Mouse (Mus musculus): ENCODE results near the gene Pold1. TPM values are rescaled to one million over a fixed set of nuclear protein-coding genes. Genes with fewer than 3 reads are reported as not detected.

Pold1 gene
- polyA plus RNA-seq (2012): 344 and 399 TPM in 2 replicates

GRCm38 (mm10) chr7:44548497-44549087 lies at the start of gene Pold1:
Gene Pold1, minus strand, starts transcription at chr7:44548849.
- no peak for TF ChIP-seq GATA1 (IDR thresholded peaks at IDR 0.05; ENCODE audit: low read length)

GRCm38 (mm10) chr7:44598336-44598735 lies 49.7 kb upstream of the Pold1 start:
- TF ChIP-seq GATA1 (IDR thresholded peaks at IDR 0.05; ENCODE audit: low read length): no peak

- TF ChIP-seq GATA1 (IDR thresholded peaks at IDR 0.05; ENCODE audit: low read length): no peak
These were observed 49.0 kb upstream of the Pold1 start for GRCm38 (mm10) chr7:44597666-44598065.

GRCm38 (mm10) chr7:44596996-44597538 lies 48.4 kb upstream of the Pold1 start:
- TF ChIP-seq GATA1 (IDR thresholded peaks at IDR 0.05; ENCODE audit: low read length): no peak

- TF ChIP-seq GATA1 (IDR thresholded peaks at IDR 0.05; ENCODE audit: low read length): no peak
These were observed 47.4 kb upstream of the Pold1 start for GRCm38 (mm10) chr7:44596051-44596450.

GRCm38 (mm10) chr7:44595131-44595561 lies 46.5 kb upstream of the Pold1 start:
- no peak for TF ChIP-seq GATA1 (IDR thresholded peaks at IDR 0.05; ENCODE audit: low read length)

- no peak for TF ChIP-seq GATA1 (IDR thresholded peaks at IDR 0.05; ENCODE audit: low read length)
These were observed 45.6 kb upstream of the Pold1 start for GRCm38 (mm10) chr7:44594291-44594690.

GRCm38 (mm10) chr7:44593775-44594174 lies 45.1 kb upstream of the Pold1 start:
- no peak for TF ChIP-seq GATA1 (IDR thresholded peaks at IDR 0.05; ENCODE audit: low read length)

- no peak for TF ChIP-seq GATA1 (IDR thresholded peaks at IDR 0.05; ENCODE audit: low read length)
These were observed 44.4 kb upstream of the Pold1 start for GRCm38 (mm10) chr7:44593051-44593450.

GRCm38 (mm10) chr7:44591348-44592116 lies 42.9 kb upstream of the Pold1 start:
- TF ChIP-seq GATA1 (IDR thresholded peaks at IDR 0.05; ENCODE audit: low read length): no peak

GRCm38 (mm10) chr7:44590402-44591347 lies 42.0 kb upstream of the Pold1 start, which contains the start of gene Kcnc3:
Gene Kcnc3, plus strand, starts transcription at chr7:44590664.
- no peak for TF ChIP-seq GATA1 (IDR thresholded peaks at IDR 0.05; ENCODE audit: low read length)

GRCm38 (mm10) chr7:44589946-44590345 lies 41.3 kb upstream of the Pold1 start:
- TF ChIP-seq GATA1 (IDR thresholded peaks at IDR 0.05; ENCODE audit: low read length): no peak

- no peak for TF ChIP-seq GATA1 (IDR thresholded peaks at IDR 0.05; ENCODE audit: low read length)
These were observed 40.5 kb upstream of the Pold1 start for GRCm38 (mm10) chr7:44589149-44589548.

GRCm38 (mm10) chr7:44588338-44588737 lies 39.7 kb upstream of the Pold1 start:
- TF ChIP-seq GATA1 (IDR thresholded peaks at IDR 0.05; ENCODE audit: low read length): no peak

GRCm38 (mm10) chr7:44587676-44588075 lies 39.0 kb upstream of the Pold1 start:
- TF ChIP-seq GATA1 (IDR thresholded peaks at IDR 0.05; ENCODE audit: low read length): no peak
